Mouse (Mus musculus) spleen, embryonic (tissue): ENCODE data around the gene Pstpip1.

Experiments used
- CTCF ChIA-PET: fragments of 350-600 bp; sonication (Branson Sonifier 250); formaldehyde crosslinking; loops from one replicate; lab custom pipeline; 2022; lab: Charles Lee

The Pstpip1 gene

GRCm38 (mm10) chr9:56104921-56105320 is 15.2 kb downstream of the Pstpip1 start:
- CTCF ChIA-PET = no interaction called here

- CTCF ChIA-PET = no interaction called here
Measured at GRCm38 (mm10) chr9:56106274-56107072, 16.7 kb downstream of the Pstpip1 start.

- CTCF ChIA-PET = no interaction called here
Measured at GRCm38 (mm10) chr9:56107527-56107926, 17.8 kb downstream of the Pstpip1 start.

- CTCF ChIA-PET = no interaction called here
Measured at GRCm38 (mm10) chr9:56108174-56108573, 18.4 kb downstream of the Pstpip1 start.

GRCm38 (mm10) chr9:56118091-56118490 is 28.3 kb downstream of the Pstpip1 start:
- CTCF ChIA-PET = no interaction called here

DNA sequence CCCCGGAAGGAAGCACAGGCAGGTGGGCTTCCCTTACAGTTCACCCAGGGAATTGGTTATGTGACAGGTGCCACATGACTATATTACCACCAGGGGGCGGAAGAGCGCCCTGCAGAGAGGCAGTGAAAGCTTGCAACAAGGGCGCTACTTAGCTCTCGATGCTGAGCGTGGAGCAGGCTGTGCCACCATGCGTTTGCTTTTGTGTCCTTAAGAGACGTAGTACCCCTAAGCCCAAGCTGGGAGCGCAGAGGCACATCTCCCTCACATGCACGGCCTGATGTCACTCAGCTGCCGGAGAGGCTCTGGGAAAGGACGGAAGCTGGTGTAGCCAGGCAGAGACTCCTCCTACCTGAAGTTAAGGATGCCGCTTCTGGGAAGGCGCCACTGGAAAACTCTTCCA is 28.8 kb downstream of the Pstpip1 start:
- CTCF ChIA-PET = interaction anchor here (0.6 to 1.3 kb wide), 3 partner anchors 9 to 174 kb away, joined by 3 to 4 read pairs (median 3); no protein-coding TSS in a partner anchor

- CTCF ChIA-PET = interaction anchor here (0.7 to 1.3 kb wide), 2 partner anchors 42 to 82 kb away, joined by 3 to 19 read pairs; no protein-coding TSS in a partner anchor
Measured at GRCm38 (mm10) chr9:56119651-56120050, 29.9 kb downstream of the Pstpip1 start.

GRCm38 (mm10) chr9:56121097-56121496 is 31.3 kb downstream of the Pstpip1 start:
- CTCF ChIA-PET = interaction anchor here (0.8 kb wide), 1 partner anchor 19 kb away, joined by 4 read pairs; no protein-coding TSS in a partner anchor

DNA sequence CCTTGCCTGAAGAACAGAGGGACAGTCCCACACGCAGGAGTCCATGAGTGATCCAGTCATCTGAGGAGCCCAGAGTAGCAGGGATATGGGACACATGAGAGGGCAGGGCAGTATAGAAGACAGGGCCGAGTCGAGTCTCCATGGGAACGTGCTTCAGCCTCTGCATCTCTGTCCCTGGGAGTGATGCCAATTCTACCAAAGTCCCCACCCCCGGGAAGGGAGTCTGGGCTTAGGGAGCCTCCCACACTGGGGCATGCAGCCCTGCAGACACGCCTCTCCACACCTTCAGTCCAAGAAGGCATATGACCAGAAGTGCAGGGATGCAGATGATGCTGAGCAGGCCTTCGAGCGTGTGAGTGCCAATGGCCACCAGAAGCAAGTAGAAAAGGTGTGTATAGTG is 33.2 kb downstream of the Pstpip1 start:
- CTCF ChIA-PET = no interaction called here

DNA sequence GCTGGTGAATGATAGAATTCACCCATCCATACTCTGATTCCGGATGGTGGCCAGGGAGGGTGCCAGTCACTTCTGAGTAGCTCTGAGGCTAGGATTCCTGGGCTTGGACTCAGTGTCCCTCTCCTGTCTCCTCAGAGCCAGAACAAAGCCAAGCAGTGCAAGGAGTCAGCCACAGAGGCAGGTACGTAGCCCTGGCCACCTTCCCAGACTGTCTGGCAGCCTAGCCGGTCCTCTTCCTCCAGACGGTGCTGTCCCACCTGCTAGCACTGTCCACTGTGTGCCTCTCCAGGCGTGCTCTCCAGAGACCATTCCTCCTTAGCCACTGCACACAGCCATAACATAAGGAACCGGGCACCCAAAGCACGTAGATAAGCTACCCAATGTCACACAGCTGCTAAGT is 33.9 kb downstream of the Pstpip1 start:
- CTCF ChIA-PET = no interaction called here

DNA sequence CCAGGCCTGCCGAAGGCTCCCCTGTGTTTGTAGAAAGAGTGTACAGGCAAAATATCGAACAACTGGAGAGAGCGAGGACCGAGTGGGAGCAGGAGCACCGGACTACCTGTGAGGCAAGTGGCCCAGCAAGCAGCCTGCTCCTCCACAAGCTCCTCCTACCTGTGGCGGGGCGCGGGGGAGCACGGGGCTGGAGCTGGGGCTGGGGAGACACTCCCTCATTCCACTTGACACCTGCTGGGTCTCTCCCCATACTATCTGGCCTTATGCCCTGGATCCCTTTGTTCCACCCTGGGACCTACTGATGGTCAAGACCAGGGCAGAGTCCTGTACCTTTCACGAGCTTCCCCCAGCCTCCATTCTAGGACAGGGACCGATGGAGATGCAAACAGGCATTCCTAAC is 34.8 kb downstream of the Pstpip1 start:
- CTCF ChIA-PET = no interaction called here

GRCm38 (mm10) chr9:56126453-56127173 is 36.9 kb downstream of the Pstpip1 start:
- CTCF ChIA-PET = interaction anchor here (0.7 kb wide), 1 partner anchor 350 kb away, joined by 3 read pairs; no protein-coding TSS in a partner anchor

DNA sequence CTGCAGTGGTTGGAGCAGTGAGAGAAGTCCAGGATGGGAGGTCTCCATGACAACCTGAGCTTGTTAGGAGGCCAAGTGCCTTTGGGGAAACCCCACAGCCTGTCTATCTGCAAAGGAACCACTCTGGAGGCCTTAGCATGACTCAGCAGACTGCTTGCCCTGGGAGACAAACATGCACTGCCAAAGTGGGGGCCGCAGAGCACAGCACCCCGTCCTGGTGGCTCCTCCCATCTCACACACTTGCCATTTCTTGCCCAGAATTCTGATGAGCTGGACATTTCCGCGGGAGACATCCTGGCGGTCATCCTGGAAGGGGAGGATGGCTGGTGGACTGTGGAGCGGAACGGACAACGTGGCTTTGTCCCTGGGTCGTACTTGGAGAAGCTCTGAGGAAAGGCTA is 38.6 kb downstream of the Pstpip1 start:
- CTCF ChIA-PET = interaction anchor here (0.9 to 1.2 kb wide), 2 partner anchors 9 to 53 kb away, joined by 3 to 4 read pairs; no protein-coding TSS in a partner anchor

- CTCF ChIA-PET = no interaction called here
Measured at GRCm38 (mm10) chr9:56129951-56130350, 40.2 kb downstream of the Pstpip1 start.

- CTCF ChIA-PET = no interaction called here
Measured at GRCm38 (mm10) chr9:56130536-56130935, 40.8 kb downstream of the Pstpip1 start.

DNA sequence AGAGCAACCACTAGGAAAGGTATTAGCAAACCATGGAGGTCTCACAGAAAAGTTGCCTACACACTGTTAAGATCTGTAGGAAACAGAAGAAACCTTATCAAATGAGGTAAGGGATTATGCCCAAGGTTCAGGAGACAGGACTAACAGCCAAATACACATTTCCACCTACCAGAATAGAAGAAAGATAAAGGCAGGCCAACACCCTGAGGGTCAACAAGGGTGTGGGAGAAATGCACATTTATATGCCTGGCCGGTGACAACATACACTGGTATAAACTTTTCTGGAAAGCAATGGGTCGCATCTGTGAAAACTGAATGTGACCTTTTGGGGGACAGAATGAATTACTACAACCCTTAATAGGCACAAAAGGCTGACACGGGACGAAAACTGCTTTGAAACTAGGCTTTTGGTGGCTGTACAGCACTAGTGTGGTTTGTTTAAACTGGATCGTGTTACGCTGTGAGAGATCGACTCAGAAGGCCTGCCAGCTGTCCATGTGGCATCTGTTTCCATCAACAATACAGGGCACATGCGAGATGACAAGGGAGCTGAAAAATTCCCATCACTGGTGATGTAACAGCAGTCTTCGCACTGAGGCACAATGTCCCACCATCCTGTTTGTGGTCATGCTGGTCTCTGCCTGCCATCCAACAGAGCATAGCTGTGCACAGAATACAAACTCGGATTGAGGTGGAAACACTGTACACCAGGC is 42.2 kb downstream of the Pstpip1 start:
- CTCF ChIA-PET = no interaction called here

DNA sequence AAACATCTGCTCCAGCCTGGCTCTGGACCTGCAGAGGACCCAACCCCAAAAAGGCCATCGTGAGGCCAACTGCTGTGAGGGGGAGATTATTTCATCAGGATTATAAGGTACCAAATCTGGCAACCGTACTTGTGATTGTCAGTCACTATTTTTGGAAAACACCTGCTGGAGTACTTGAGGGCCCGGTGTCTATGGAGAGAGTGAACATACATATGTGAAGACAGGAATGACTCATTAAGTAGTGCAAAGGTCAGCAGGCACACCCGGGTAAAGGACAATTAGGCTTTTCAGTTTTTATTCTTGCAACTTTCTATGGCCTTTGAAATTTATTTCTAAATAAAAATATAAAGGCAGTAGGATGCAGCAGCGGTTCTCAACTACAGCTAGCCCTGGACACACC is 44.2 kb downstream of the Pstpip1 start:
- CTCF ChIA-PET = no interaction called here

DNA sequence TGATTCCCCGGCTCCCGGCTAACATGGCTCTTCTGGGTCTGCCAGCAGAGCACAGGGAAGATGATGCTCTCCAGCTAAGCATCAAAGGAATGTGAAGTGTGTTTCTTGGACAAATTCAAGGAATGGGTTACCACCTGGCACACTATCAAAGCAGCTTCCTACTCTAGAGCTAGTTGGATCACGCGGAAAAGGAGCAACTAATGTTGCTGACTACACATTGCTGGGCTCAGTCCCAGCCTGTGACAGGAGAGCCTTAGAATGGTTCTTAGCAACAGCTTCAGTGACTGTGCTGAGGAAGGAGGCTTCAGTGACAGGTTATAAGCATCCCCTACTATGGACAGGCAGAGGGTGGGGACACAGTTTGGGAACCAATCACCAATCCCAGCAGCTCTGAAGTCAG is 44.9 kb downstream of the Pstpip1 start:
- CTCF ChIA-PET = no interaction called here

GRCm38 (mm10) chr9:56135590-56136197 is 45.9 kb downstream of the Pstpip1 start:
- CTCF ChIA-PET = no interaction called here

GRCm38 (mm10) chr9:56141776-56142175 is 52.0 kb downstream of the Pstpip1 start:
- CTCF ChIA-PET = no interaction called here

DNA sequence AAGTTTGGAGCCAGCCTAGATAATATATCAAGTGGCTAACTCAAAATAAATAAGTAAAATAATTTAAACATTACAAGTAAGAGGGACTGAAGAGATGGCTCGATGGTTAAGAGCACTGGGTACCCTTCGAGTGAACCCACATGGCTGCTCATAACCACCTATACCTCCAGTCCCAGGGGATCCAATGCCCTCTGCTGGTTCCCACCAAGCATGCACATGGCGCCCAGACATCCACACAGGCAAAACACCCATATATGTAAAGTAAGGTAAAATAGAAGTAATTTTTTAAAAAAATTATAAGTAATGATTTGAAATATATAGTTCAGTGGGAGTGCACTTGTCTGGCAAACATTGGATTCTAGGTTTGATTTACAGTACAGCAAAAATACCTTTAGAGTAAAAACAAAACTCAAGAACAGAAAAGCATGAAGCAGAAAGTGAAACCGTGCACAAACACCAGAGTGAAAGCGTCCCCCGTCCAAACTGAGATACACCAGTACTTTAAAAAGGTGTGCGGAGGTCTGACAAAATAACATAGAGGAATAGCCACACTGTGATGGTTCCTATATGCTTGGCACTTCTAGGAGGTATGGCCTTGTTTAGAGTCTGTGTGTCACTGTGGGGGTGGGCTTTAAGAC is 54.7 kb downstream of the Pstpip1 start:
- CTCF ChIA-PET = no interaction called here
